Mouse (Mus musculus): ENCODE measurements at regions not wholly inside any gene's neighbourhood (a gene's known extent, or its start where the extent isn't known, plus 50 kb on each side); places are given as distances from the start of the nearest gene placed in this dataset.
"Not testable (repeated sequence)": the region's sequence is repeated elsewhere in the genome, so short reads cannot be mapped to it uniquely, and the experiment has no call there.

- H3K4me3 ChIP-seq, result no peak overlapping the region
- intact Hi-C loops (cut with DNase I), result no loop called here
- TF ChIP-seq CTCF (IDR thresholded peaks at IDR 0.05), result no peak
Observed at GRCm38 (mm10) chr6:25101761-25102160, 145.7 kb upstream of the Tmem229a start.

GRCm38 (mm10) chr6:25087167-25087566 is 131.1 kb upstream of the Tmem229a start:
- Histone ChIP-seq H3K4me3 (no peak overlapping the region), H3K27ac (no peak overlapping the region)
- DNase-seq, result no peak
- TF ChIP-seq CTCF (IDR thresholded peaks at IDR 0.05), result no peak
- intact Hi-C loops (cut with DNase I), result no loop called here

More at GRCm38 (mm10) chr6:25101761-25102160, 145.7 kb upstream of the Tmem229a start:
- no peak for DNase-seq
- H3K27ac ChIP-seq, result no peak overlapping the region

GRCm38 (mm10) chr6:25085871-25086270 is 129.8 kb upstream of the Tmem229a start:
- intact Hi-C loops (cut with DNase I), result no loop called here
- no peak overlapping the region for H3K4me3 ChIP-seq
- no peak overlapping the region for H3K27ac ChIP-seq
- TF ChIP-seq CTCF (IDR thresholded peaks at IDR 0.05), result no peak
- no peak for DNase-seq

- H3K4me3 ChIP-seq; DNase-seq; H3K27ac ChIP-seq; intact Hi-C loops (cut with DNase I): not testable (repeated sequence)
Observed at GRCm38 (mm10) chr6:25085296-25085695, 129.2 kb upstream of the Tmem229a start.

GRCm38 (mm10) chr6:25065913-25066312 is 109.8 kb upstream of the Tmem229a start:
- Histone ChIP-seq H3K27ac (no peak overlapping the region), H3K4me3 (no peak overlapping the region)
- no peak for TF ChIP-seq CTCF (IDR thresholded peaks at IDR 0.05)
- DNase-seq, result no peak
- intact Hi-C loops (cut with DNase I), result no loop called here

DNA sequence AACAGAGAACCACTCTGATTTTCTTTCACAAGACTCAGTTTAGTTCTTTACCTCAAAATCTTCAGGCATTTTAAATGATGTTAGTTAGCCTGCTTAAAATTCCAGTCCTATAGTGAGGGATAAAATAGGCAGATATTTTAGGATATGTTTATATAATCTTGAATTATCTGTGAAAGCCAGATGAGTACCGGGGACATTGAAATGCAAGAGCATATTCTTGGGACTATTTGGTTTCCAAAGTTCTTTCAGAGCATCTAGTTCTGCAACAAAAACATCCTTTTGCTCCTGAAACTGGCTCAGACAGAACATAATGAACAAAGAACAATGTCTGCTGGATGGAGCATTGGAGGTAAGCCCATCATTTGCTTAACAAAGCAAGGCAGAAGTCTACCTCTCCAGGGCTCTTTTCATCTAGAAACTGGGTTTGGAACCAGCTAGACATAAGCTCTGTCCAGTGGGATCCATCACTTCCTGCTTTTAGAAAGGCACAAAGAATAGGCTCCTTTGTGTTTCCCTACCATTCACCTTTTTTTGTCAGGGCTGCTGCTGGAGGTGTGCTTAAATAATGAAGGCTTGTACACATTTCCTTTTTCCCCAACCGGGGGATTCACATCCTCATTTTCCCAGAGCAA is 76.9 kb upstream of the Tmem229a start:
- Histone ChIP-seq H3K27ac (no peak overlapping the region), H3K4me3 (no peak overlapping the region)
- intact Hi-C loops (cut with DNase I), result no loop called here
- TF ChIP-seq CTCF (IDR thresholded peaks at IDR 0.05), result no peak
- no peak for DNase-seq

- no peak for DNase-seq
- peak; percentile 15; the same call in 1 of the 2 replicates for TF ChIP-seq CTCF (IDR thresholded peaks at IDR 0.05)
- intact Hi-C loops (cut with DNase I), result no loop called here
- Histone ChIP-seq H3K27ac (no peak overlapping the region), H3K4me3 (no peak overlapping the region)
Observed at GRCm38 (mm10) chr6:25026953-25027352, 70.9 kb upstream of the Tmem229a start.

- intact Hi-C loops (cut with DNase I), result no loop called here
Observed at GRCm38 (mm10) chr6:25020005-25020772, 64.1 kb upstream of the Tmem229a start.

DNA sequence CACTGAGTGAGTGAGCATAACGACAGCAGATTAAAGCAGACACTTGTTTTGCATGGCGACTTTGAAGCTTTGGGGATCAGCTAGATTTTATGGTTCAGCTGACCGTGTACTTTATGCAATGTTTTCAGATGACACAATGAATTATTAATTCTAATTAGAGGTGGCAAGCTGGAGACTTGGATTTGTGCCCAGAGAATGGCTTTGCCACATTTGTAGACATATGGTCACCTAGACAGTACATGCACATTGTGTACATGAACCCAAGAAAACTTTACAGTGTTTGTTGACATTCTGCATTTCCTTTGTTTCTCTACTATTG is 57.1 kb upstream of the Tmem229a start:
- no peak for TF ChIP-seq CTCF (IDR thresholded peaks at IDR 0.05)

More at GRCm38 (mm10) chr6:25020005-25020772, 64.1 kb upstream of the Tmem229a start:
- DNase-seq, result no peak
- H3K4me3 ChIP-seq, result no peak overlapping the region
- TF ChIP-seq CTCF (IDR thresholded peaks at IDR 0.05), result peak; percentile 57
- H3K27ac ChIP-seq, result no peak overlapping the region

DNA sequence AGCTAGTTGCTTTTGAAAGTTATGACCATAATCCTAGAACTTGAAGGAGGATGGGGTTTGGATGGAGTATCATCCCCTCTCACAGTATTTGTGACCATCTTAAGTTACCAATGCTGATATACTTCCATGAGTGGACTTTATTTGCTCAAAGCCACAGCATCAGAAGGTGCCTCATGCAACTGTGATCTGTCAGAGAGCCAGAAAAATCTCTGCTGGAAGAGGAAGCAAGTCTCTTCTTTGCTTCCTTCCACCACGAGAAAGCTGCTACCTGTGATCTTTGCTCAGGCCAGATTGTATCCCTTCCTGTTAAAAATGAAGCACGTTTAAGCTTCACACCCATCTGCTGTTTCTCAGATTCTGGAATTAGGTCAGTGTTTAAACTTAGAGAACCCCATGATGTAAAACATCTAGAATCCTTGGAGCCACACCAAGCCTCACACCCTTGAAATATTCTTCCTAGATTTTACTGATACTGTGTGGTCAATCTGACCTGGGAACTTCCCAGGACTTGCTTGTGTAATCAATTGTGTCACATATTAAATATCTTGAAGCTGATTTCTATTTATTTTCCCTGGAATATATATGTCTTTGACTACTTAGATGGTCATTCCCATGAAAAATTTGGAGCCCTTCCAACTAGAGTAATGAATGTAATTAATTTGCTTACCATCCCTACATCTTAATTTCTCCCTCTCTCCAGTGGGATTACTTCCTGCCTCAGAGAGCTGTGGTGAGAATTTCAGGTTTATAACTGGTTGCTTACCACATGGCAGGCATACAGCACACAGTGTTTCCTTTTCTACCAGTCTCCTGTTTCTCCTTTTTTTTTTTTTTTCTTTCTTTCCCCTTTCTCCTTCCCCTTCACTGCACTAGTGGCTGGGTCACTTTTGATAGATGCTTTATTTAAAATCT is 56.5 kb upstream of the Tmem229a start:
- intact Hi-C loops (cut with DNase I), result no loop called here
- no peak for DNase-seq
- TF ChIP-seq CTCF (IDR thresholded peaks at IDR 0.05), result no peak
- Histone ChIP-seq H3K4me3 (no peak overlapping the region), H3K27ac (no peak overlapping the region)

More for the DNA sequence above, 57.1 kb upstream of the Tmem229a start:
- Histone ChIP-seq H3K4me3 (no peak overlapping the region), H3K27ac (no peak overlapping the region)
- intact Hi-C loops (cut with DNase I), result no loop called here
- DNase-seq, result no peak

- H3K4me3 ChIP-seq; intact Hi-C loops (cut with DNase I); H3K27ac ChIP-seq; DNase-seq: not testable (repeated sequence)
Observed at GRCm38 (mm10) chr6:25008856-25009255, 52.8 kb upstream of the Tmem229a start.

Measured in gastrocnemius, adult 2 months (tissue).